Mouse (Mus musculus) thymus, adult 2 months (tissue): Measurements from ENCODE around the gene H3f3a.

ENCODE experiments used
- CTCF ChIP-seq: fragments of 200-500 bp; IDR thresholded peaks from 2 replicates; pipeline ENCODE4 v1.5.1; 2012; ENCODE audit warnings: mild to moderate bottlenecking, control low read depth, low read length, moderate library complexity, borderline replicate concordance; ENCODE audit not compliant: control insufficient read depth, poor library complexity, insufficient read depth; ENCODE audit errors: extremely low read depth
- POLR2A ChIP-seq: fragments of 200-500 bp; IDR thresholded peaks from 2 replicates; pipeline ENCODE4 v1.6.1; 2012; ENCODE audit warnings: mild to moderate bottlenecking, low read length, control low read depth, moderate library complexity; ENCODE audit not compliant: control insufficient read depth, poor library complexity, insufficient read depth; ENCODE audit errors: extremely low read depth

DNA sequence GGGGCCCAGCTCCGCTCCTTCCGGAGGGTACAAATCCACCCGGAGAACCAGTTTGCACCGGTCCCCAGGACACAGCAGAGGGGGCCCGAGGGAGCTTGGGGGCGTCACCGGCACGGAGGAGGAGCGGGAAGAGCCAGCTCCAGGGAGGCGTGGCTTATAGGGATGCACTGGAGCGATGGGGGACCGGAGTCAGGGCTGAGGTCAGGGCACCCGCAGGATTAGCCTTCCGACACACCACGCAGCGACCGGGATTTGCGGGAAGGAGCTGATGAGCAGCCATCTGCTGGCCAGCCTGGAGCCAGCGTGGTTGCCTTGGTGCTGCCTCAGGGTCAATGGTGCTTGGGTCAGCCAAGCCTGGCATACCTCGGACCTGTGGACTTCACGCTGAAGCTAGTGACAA is 19.6 kb downstream of the H3f3a start:
- TF ChIP-seq POLR2A (no peak), CTCF (no peak)
